Mouse (Mus musculus): ENCODE data around the gene Vcp.
"Not testable (repeated sequence)": the region's sequence is repeated elsewhere in the genome, so short reads cannot be mapped to it uniquely, and the experiment has no call there.

Gene Vcp

DNA sequence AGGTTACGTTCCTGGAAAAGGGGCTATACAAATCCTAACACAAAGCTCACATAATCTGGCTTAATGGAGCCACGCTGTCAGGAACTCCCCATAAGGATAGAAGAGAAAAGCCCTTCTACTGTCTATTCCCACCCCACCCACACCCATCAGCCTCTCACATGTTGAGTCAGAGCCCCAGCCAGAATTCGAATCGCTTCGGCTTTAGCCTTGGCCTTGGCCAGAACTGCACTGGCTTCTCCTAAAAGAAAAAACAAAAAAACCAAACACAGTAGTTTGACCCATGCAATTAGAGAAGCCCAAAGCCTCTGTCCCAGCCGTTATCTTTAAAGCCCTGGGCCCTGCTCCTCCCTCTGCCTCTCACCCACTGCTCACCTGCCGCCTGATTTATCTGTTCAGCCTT lies 28.8 kb upstream of the Vcp start:
- no peak for DNase-seq

DNA sequence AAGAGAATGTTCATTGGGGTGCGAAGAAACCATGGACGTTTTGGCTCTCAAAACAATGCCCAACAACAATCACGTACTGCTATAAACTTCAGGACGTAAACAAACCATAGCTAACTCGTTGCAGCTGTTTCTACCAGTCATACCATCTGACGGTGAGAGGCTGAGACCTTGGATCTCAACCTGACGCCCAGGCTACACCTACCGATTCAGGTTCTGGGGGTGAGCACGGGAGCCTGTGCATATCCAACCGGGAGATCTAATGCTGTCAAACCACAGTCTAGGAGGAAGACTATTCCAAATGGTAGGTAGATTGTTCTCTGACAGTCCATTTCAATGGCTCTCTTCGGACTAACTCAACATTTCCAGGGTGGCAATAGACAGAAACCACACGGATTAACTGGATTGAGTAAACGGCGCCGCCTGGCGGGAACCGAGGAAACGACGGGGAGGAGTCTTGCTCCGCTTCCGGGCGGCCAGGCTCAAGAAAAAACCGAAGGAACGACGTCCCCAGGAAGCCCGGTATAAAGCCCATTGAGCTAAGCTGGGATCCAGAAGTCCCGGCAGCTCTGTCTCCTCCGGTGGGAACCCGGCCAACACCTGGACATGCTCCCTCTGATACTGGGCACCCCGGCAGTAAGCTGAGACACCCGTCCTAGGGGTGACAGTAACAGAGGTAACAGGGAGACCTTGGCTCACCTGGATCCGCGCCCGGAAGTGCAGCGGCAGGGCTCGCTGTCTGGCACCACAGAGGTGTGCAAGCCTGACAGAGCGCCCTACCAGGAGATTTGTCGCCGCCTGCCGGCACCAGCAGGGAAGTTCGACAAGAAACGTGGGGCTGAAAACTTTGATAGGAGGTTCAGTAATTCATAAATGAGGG lies 25.0 kb upstream of the Vcp start, which contains the start of gene Pigo:
Gene Pigo (minus strand): TSS at position 736 of the 877 bp plus-strand sequence.
- DNase-seq: peak; percentile 98

DNA sequence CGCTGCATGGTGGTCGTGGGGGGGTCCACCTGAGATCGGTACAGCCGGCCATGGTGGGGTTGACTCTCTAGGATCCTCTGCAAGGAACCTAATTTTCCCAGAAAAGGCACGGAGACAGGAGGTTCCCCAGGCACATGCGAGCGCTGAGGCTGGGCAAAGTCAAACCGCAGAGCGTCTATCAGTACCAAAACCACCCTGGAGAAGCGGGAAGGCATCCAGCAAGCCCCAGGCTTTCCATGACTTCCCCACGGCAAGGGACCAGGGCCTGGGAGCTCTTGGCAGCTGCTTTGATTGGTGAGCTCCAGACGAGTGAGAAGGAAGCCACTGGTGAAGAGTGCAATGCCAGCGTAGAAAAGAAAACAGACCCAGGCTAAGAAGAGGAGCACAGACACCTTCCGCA lies 24.4 kb upstream of the Vcp start:
- DNase-seq: no peak

DNA sequence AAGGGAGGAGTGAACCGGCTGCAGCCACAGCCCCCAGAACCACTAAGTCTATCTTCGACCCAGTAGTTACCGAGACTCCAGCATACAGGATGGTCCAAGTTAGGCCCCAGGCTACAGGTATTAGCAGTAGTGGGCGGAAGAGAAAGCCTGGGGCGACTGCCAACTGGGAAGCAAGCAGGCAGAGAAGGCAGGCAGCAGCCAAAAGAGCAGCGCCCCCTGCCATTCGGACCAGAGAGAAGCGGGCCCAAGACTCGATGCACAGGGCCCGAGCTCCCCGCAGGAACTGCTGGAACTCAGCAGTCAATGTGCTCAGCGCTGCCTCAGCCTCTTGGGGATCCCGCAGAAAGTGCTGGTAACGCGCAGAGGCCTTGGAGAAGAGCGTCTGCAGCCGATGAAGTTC lies 21.0 kb upstream of the Vcp start:
- DNase-seq: no peak

DNA sequence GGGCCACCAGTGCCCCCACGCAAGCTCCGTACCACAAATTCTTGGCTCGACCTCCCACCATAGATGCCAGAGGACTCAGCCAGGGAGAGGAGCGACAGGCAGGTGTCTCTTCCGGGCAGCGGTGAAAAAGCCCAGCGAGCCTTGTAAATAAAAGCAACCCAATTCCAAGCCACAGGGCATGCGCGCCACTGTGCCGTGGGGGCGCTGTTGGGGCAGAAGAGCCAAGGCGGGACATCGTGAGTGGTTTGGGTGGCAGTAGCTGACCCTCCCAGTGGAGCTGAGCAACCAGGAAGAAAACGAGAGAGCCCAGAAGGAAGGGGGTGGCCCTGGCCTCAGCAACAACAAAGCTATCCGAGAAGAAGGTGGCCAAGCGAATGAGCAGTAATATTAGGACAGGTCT lies 20.6 kb upstream of the Vcp start:
- DNase-seq: no peak

DNA sequence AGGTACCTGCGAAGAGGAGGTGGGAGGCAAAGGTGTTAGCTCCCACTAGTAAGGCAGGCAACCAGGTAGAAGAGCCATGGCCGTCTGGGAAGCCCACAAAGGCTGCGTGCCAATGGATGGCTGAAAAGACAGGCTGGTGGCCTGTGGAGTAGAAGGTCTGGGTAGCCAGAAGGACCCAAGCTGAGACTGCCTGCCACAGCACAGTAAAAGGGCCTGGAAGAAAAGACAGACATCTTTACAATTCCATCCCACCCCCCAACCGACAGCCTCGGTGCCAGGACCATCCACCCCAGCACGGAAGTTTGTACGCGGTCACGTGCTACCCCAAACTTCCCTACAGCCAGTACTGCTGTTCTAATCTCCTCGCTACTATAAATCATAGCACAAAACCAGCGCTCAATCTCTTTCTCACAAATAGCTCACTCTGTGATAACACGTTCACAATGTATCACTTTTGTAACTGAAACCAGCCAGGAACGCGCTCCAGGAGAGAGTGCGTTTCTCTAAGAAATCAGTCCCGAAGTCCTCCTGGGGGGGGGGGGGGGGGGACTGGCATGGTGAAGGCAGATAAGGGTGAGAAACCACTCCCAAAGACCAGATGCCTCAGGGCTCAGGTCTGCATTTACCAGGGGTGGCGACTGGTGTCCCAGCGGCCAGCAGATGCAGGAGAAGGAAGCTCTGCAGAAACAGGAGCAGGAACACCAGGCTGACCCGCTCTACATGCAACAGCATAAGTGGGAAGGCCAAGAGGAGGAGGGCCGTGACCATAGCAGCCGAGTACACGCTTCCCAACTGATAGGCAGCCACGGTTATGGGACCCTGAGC lies 19.5 kb upstream of the Vcp start:
- DNase-seq: no peak

DNA sequence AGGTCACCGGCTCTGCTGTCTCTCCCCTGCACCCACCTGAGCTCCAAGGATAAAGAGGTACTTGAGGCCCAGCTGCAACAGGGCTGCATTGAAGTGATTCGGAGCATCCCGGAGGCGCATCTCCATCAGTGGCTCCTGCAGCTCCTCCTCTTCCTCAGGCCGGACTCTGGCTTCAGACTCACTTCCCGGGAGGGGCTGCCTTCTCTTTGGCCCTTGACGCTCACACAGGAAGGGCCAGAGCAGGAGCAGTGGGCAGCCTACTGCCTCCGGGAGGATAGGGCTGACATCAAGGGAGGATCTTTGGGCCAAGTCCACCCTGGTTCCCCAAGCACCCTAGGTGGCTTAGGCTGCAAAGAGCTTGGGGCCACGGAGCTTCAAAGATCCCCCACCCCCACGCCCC lies 18.9 kb upstream of the Vcp start:
- DNase-seq: no peak

DNA sequence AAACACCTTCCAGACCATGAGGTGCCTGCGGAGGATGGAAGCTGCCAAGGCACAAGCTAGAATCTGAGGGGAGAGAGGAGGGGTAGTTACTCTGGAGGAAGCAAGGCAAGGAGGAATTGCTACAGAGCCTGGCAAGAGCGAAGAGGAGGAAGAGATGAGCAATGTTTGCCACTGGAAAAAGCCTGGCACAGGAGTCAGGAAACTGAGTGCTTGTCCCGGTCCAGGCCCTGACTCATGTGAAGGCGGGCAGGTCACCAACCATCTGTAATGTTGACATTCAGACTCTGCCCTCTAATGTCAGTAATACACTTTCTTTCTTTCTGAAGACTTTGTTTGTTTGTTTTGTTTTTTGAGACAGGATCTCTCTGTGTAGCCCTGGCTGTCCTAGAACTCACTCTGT lies 17.8 kb upstream of the Vcp start:
- no peak for DNase-seq

DNA sequence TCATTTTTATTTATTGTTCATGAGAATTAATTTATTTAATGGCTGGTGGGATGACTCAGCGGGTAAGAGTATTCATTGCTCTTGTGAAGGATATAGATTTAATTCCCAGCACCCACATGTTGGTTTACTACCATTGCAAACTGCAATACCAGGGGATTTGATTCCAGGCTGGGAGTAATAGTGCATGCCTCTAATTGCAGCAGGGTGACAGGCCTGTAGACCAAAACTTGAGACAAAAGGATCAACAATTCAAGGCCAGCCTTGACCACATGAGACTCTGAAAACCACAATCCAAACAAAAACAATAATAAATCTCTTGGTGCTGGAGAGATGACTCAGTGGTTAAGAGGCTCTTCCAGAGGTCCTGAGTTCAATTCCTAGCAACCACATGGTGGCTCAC lies 11.8 kb upstream of the Vcp start:
- DNase-seq: no peak

DNA sequence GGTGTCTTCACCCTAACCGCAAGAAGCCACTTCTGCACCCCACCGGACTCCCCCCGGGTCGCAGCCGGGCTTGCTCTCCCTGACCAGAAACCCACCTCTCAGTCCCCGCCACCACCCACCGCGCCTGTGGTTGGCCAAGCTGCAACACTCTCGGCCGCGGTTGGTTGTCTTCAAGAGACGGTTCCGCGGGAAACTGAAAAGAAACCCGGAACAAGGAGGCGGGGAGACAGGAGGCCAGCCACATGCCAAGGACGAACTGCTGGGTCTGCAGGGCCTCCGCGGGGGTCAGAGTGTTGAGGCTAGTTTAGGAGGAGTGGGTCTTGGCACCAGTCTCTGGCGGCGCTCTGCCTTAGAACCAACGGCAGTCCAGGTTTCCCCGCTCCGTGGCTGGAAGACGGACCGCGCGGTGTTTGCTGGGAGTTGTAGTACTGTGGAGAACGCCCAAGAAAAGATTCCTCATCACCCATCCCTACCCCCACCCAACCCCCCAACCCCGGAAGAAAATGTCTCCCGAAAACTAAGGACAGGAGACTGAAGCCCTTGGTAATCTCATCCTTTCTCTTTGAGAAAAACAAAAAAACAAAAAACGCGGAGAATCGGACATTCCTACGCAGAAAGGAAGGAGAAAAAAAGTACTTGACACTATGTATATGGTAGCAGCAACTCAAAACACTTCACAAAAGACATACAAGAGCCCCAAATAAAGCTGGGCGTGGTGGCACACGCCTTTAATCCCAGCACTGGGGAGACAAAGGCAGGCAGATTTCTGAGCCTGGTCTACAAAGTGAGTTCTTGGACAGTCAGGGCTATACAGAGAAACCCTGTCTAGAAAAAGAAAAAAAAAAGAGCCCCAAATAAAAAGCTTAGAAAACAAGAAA lies 10.1 kb upstream of the Vcp start, which contains the start of gene Fancg:
Gene Fancg (minus strand): TSS at position 346 of the 878 bp plus-strand sequence.
- peak; percentile 86 for DNase-seq

DNA sequence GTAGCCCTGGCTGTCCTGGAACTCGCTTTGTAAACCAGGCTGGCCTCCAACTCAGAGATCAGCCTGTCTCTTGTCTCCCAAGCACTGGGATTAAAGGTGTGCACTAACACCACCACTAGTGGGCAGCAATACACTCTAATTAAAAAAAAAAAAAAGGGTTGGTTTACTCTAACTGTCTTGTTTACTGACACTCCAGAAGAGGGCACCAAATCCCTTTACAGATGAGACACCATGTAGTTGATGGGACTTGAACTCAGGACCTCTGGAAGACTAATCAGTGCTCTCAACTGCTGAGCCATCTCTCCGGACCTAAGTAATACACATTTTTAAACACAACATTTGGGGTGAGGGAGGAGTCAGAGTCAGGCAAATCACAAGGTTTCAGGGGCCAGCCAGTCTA lies 5.5 kb upstream of the Vcp start:
- DNase-seq: peak; percentile 65

DNA sequence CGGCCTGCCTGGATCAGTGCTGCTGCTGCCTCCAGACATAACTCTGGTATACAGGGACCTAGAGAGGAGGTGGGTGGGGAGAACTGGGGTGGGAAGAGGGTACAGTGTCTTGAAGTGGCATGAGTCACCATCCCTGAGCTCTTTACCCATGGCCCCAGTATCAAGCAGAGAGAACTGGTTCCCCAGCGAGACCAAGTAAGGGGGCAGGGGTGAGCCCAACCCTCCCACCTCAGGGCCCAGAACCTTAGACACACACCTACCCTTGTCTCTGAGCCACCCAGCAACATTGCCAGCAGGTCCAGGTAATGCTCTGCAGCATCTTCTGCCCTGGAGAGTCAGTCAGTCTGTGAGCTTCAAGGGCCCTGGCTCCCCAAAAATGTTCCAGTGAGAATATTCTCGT lies 4.6 kb upstream of the Vcp start:
- DNase-seq: no peak

DNA sequence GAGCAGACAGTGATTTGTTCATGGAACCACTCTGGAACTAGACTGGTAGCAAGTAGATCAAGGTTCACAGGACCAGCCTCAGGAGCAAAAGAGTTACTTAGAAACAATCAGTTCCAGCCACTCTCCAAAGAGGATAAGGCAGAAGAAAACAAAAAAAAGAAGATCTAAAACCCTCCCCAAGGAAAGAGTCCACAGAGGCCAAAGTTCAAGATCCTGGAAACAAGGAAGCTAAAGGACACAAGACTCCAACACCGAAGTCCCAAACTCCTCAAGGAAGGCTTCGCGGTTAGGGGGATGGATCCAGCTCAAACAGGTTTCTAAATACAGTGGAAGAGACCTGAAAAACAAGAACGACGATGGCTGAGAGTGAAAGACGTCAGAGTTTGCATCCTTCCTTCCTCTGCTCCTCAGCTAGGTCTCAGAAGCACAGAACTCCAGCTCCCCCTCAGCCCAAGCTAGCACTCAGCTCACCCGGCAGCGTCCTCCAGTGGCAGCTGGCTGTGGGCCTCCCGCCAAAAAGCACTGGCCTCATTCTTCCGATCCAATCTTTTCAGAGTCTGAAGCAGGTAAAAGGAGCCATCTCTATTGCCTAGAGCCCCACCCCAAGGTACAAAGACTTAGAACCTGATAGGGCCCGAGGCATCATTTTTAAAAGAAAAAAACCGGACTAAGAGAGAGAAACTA lies 2.6 kb upstream of the Vcp start:
- no peak for DNase-seq

DNA sequence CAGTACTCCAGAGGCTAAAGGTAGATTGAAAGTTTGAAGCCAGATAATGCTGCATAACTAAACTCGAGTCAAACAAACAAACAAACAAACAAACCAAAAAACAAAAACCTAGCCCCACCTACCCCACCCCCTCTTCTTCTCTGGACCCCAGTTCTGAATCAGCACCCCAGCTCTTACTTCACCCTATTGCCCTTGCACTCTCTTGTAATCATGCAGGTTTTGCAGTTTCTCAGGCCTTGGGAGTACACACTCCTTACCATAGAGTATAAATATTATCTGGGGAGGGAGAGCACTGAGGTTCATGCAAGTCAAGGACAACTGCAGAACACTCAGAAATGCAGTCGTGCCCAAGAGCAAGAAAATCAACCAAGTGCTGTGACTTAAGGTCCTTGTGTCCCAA lies 965 bp upstream of the Vcp start:
- no peak for DNase-seq

DNA sequence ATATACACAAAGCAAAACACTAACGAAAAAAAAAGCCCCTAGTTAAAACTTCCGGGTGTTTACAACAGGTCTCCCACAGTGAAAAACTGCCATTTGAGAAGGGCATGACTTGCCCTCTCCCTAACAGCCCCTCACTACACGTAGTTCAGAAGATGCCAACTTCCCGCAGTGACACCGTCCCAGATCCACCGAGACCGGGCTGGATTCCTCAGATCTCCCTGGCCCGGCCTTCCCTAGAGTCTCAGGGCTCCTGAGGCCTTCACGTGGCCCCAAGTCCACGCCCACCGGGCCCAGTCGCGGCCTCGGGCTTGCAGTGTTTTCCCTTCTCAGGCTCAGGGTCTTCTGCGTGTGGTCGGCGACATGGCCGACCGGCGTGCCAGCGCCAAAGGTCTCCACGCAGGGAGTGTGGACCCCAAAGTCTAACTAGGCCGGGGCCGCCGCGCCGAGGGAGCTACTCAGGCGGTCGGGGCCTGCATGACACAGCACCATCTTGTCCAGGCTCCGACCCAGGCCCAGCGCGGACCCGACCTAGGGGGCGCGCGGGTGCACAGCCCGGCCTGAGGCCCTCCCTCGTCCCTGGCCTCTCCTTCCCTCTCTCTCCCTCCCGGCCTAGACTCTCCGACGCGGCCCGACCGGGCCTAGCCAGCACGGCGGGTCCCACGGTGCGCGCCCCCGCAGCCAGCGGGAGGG lies 711 bp downstream of the Vcp start:
- DNase-seq: peak; percentile 80

DNA sequence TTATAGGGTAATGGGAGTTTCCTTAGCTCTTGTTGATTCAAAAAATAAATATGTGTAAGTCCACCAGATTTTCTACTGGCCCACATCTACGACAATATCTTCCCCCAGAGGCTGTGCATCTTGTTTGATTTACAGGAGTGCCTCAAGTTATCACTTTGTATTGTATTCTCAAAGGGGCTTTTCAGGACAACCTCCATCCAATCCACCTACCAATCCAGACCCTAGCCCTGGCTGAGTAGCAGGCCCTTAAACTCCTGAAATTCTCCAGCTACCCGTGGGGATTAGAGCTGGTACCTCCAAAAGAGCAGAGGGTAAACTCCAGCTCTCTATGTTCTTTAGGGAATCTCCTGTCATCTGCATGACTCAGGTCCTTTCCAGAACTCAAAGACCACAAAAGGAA lies 2.3 kb downstream of the Vcp start:
- no peak for DNase-seq

DNA sequence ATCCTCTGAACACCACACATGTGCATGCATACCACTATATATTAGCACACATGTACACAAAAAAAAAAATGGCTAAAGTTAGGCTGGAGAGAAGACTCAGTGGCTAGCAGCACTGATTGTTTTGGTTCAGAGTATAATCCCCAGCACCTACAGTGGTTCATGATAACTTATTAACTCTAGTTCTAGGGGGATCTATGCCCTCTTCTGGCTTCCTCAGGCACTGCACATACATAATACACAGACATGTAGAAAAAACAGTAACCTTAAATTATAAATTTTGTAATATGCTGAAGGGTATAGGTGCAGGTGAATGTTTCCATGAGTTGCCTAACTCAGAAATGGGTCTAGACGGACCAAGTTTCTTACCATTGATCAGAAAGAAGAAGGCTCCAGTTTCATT lies 12.0 kb downstream of the Vcp start:
- no peak for DNase-seq

DNA sequence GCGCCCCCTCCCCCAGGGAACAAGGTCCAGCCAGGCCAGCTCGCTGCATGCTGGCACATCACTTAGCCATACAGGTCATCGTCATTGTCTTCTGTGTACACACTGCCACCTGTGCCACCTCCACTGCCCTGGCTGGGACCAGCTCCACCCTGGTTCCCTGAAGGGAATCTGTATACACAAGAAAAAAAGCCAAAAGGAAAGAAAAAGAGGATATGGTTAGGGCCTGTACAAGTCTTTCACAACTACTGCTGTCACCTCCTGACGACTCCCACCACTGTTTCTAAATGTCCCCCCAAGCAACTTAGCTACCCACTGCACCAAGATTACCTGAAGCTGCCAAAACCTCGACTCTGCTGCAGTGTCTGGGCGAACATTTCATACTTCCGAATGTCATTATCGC lies 19.8 kb downstream of the Vcp start:
- not testable (repeated sequence) for DNase-seq

DNA sequence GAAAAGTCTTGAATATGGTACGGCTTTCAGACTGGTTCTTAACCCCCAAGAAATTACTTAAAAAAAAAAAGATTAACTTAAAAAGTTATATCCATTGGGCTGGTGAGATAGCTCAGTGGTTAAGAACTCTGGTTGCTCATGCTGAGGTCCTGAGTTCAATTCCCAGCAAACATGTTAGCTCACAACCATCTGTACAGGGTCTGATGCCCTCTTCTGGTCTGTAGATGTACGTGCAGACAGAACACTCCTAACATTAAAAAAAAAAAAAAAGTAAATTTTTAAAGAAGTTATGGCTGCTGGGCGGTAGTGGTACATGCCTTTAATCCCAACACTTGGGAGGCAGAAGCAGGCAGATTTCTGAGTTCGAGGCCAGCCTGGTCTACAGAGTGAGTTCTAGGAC lies 22.2 kb downstream of the Vcp start:
- DNase-seq: no peak

DNA sequence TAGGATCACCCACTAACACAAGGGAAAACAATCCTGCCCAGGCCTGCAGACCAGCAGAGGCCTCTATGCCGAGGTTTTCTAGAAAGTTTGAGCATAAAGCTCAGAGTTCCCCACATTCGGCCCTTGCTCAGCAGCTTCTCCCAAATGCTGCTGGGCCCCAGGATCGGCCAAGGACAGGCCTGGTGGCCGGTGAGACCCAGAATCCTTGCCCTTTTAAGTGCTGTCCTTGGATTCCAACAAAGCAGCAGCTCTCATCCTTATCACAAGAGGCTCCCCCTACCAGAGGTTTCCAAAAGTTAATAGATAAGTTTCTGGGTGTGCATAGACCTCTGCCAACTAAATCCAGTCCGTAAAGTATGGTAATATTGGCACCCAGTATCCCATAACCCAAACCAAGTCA lies 26.4 kb downstream of the Vcp start:
- DNase-seq: no peak

DNA sequence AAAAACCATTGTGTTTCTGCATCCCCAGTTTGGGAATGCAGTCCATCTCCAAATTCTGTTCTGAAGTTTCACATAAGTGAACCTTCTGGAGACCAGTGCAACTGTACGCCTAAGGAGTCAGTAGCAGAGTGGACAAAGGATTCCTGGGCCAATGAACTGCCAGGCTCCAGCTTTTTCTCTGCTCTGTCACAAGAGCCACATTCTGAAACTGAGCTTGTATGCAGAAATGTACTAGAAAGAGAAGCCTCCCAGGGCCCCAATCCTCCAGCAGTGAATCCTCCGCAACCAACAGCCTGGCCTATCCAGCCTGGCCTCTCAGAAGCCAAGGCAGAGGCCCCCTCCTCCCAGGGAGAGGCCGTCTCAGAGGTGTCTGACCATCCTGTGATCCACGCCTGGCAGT lies 27.4 kb downstream of the Vcp start:
- no peak for DNase-seq

DNA sequence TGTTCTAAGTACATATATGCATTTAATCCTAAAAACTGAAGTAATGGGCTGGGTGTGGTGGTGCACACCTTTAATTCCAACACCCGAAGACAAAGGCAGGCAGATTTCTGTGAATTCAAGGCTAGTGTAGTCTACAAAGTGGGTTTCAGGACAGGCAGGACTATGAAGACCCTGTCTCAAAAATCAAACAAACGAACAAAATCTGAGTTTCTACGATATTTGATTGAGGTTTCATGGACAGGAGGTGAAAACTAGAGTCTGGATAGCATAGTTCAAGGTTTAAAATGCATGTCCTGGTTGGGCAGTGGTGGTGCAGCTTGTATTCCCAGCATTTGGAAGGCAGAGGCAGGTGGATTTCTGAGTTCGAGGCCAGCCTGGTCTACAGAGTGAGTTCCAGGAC lies 31.0 kb downstream of the Vcp start, which contains the start of gene 1700022I11Rik:
Gene 1700022I11Rik (plus strand): TSS at position 301 of the 400 bp plus-strand sequence.
- DNase-seq: no peak

Data from lung, postnatal 10 days (tissue).